Mouse (Mus musculus) testis, adult 2 months (tissue): ENCODE data around the gene Manbal.

Source experiments
- CTCF ChIP-seq: fragments of 200-500 bp; IDR thresholded peaks from 2 replicates; pipeline ENCODE4 v1.5.1; 2012; ENCODE audit warnings: low read depth, mild to moderate bottlenecking, inconsistent platforms, low read length, moderate library complexity; ENCODE audit not compliant: control insufficient read depth, insufficient read depth, insufficient replicate concordance
- POLR2A ChIP-seq: fragments of 200-500 bp; IDR thresholded peaks from 2 replicates; pipeline ENCODE4 v1.6.1; 2012; ENCODE audit warnings: low read depth, mild to moderate bottlenecking, inconsistent platforms, low read length, moderate library complexity; ENCODE audit not compliant: control insufficient read depth

GRCm38 (mm10) chr2:157339532-157339931 lies 27.9 kb upstream of the Manbal start:
- TF ChIP-seq CTCF: no peak
- no peak for TF ChIP-seq POLR2A
